In the genomic region with DNA sequence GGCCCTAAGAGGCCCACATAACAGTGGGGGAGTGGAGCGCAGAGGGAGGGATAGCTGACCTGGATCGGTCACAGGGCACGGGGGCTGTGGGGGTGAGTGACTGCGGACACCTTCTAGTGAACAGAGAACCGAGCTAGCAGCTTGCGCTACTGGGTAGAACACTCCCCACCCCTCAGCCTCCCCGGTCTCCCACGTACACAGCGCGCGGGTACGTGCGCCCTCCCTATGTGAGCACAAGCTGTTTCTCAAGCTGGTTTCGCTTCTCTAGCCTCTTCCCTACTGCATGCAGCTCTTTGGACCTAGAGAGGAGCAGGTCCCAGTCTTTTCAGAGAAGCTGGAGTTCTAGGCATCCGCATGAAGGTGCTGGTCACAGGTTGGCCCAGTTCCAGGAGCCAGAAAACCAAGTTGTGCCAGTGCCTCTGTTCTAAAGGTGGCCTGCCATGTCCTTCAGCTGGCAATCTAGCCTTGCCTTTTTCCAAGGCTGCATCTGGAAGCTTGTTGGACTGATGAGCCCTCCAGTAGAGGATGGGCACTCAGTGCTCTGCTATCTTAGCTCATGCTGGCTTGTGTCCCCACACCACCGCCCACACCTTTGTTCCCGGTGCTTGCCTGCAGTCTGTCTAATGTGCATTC, we compare ENCODE assay signal across 8 mouse cellular contexts. TPM values are rescaled to one million over a fixed set of nuclear protein-coding genes. Genes with fewer than 3 reads are reported as not detected.
DNase-seq lines count a peak whose midpoint lies in the region; ATAC-seq and TF ChIP-seq lines count a peak whose summit lies in the region.

No protein-coding gene starts in this region.

- DNase-seq in MEL (ENCODE audit: low read depth, low spot score): peak; percentile 82
- DNase-seq in cerebellum, postnatal 10 days: peak; percentile 87 to 90
- DNase-seq in frontal cortex, postnatal 25 days (ENCODE audit: low spot score in 2 of 2): peak; percentile 65 to 67
- DNase-seq in layer of hippocampus, postnatal 36 days: peak; percentile 88 to 90
- peak; percentile 75 for DNase-seq in lung, postnatal 10 days
- peak; percentile 69 for DNase-seq in ovary, postnatal 36 days (ENCODE audit: low spot score)
- DNase-seq in thymus, postnatal 4 days: peak; percentile 80

- H3K9me3 ChIP-seq in MEL (replicated peaks; ENCODE audit: insufficient read depth, low read length): no peaks in the 10 kb centered on the region
- H3K9me3 ChIP-seq in hindbrain, embryonic 15.5 days: no peaks in the 10 kb centered on the region

- peak overlapping the region; percentile 94 for H3K9ac ChIP-seq in MEL (ENCODE audit: control insufficient read depth, low read depth, low read length, poor library complexity, severe bottlenecking)
- H3K9ac ChIP-seq in hindbrain, embryonic 15.5 days: peak overlapping the region; percentile 84

- H3K4me1 ChIP-seq in MEL (ENCODE audit: control insufficient read depth in 1 of 2, insufficient read depth in 2 of 2, low read length in 2 of 2): peaks cover 6 to 35% of the 10 kb centered on the region in 2 experiments
- peaks cover 38% of the 10 kb centered on the region for H3K4me1 ChIP-seq in hindbrain, embryonic 15.5 days (replicated peaks)

- TF ChIP-seq RAD21 in MEL (IDR thresholded peaks at IDR 0.05; ENCODE audit: low read depth, low read length): no peak

- peak; percentile 68 for ATAC-seq in hindbrain, embryonic 15.5 days (ENCODE audit: low FRiP score, low read depth)

- H3K36me3 ChIP-seq in MEL (ENCODE audit: control insufficient read depth in 1 of 2, insufficient read depth in 2 of 2, low read length in 2 of 2): peaks cover 19 to 30% of the 10 kb centered on the region in 2 experiments
- H3K36me3 ChIP-seq in hindbrain, embryonic 15.5 days: peaks cover 25% of the 10 kb centered on the region

- TF ChIP-seq EP300 in MEL (IDR thresholded peaks at IDR 0.05; ENCODE audit: low read depth in 1 of 2, low read length in 2 of 2): no peak

- TF ChIP-seq POLR2A in MEL (IDR thresholded peaks at IDR 0.05; ENCODE audit: control insufficient read depth in 1 of 2, insufficient read depth in 1 of 2, low read depth in 1 of 2, low read length in 2 of 2, poor library complexity in 1 of 2): peak in 1 of 2 experiments; percentile 2; a peak in 1 of 4 replicates

- H3K27ac ChIP-seq in MEL (ENCODE audit: control insufficient read depth, low read depth, low read length): peak overlapping the region; percentile 80
- H3K27ac ChIP-seq in hindbrain, embryonic 15.5 days (replicated peaks): peak overlapping the region; percentile 99

- H3K4me3 ChIP-seq in MEL (ENCODE audit: control insufficient read depth in 1 of 2, insufficient read depth in 1 of 2, low read depth in 2 of 2, low read length in 2 of 2): peak overlapping the region; percentile 65 to 96
- peak overlapping the region; percentile 99 for H3K4me3 ChIP-seq in hindbrain, embryonic 15.5 days

- 1% methylated on average over 17 of the region's 17 CpGs for WGBS in hindbrain, embryonic 15.5 days

- no peaks in the 10 kb centered on the region for H3K27me3 ChIP-seq in MEL (ENCODE audit: control insufficient read depth in 1 of 2, insufficient read depth in 2 of 2, low read length in 2 of 2)
- no peaks in the 10 kb centered on the region for H3K27me3 ChIP-seq in hindbrain, embryonic 15.5 days

- peak overlapping the region; percentile 83 for H3K4me2 ChIP-seq in hindbrain, embryonic 15.5 days

- H3K79me2 ChIP-seq in MEL (ENCODE audit: control insufficient read depth, insufficient read depth, low read length, poor library complexity): peaks cover 36% of the 10 kb centered on the region

- TF ChIP-seq CTCF in MEL (IDR thresholded peaks at IDR 0.05 in 2 of 3, conservative IDR thresholded peaks at IDR 0.05 in 1 of 3; ENCODE audit: control insufficient read depth in 1 of 3, insufficient read depth in 1 of 3, low read depth in 2 of 3, low read length in 3 of 3, poor library complexity in 1 of 3, severe bottlenecking in 1 of 3): no peak

TF ChIP-seq in MEL, 35 proteins besides CTCF, POLR2A, EP300 and RAD21:
- no peak for TF ChIP-seq ZC3H11A (IDR thresholded peaks at IDR 0.05; ENCODE audit: low read depth, low read length)
- TF ChIP-seq HCFC1 (IDR thresholded peaks at IDR 0.05; ENCODE audit: low read depth, low read length): no peak
- no peak for TF ChIP-seq NRF1 (IDR thresholded peaks at IDR 0.05; ENCODE audit: insufficient read depth, low read depth, low read length, poor library complexity, severe bottlenecking)
- no peak for TF ChIP-seq MEF2A (IDR thresholded peaks at IDR 0.05; ENCODE audit: extremely low read depth, insufficient replicate concordance, low read depth, low read length, poor library complexity, severe bottlenecking)
- no peak for TF ChIP-seq GABPA (IDR thresholded peaks at IDR 0.05; ENCODE audit: low read depth, low read length)
- TF ChIP-seq BHLHE40 (IDR thresholded peaks at IDR 0.05; ENCODE audit: borderline replicate concordance, low read depth, low read length): no peak

RNA-seq across cellular contexts. Expression of a gene that starts 1.2 kb away (rescaled TPM):
- total RNA-seq in MEL (2012; rRNA removed): 1,032 and 1,220 TPM in 2 replicates
- polyA plus RNA-seq in MEL (2012; ENCODE audit: insufficient read depth in 1 of 2, insufficient read length in 2 of 2, low read depth in 1 of 2, low replicate concordance in 2 of 2, missing spikeins in 1 of 2): over 10,000 TPM in 1 of 2 experiments, 1,000 to 10,000 TPM in 1; 4,130 to 27,726 TPM
- polyA plus RNA-seq in hindbrain, embryonic 15.5 days (2015; fragmentation: Nextera tagmentation; extraction: Ambion mirVana): 1,555 and 1,567 TPM in 2 replicates
- 1,000 to 10,000 TPM; 1,811 to 1,865 TPM for total RNA-seq in layer of hippocampus, postnatal 36 days (2021)

RNA-seq across cellular contexts. Expression of a gene that starts 10.6 kb away (rescaled TPM):
- total RNA-seq in MEL (2012; rRNA removed): 65.8 and 81.7 TPM in 2 replicates
- 100 to 1,000 TPM in 1 of 2 experiments, not detected in 1; 111 TPM for polyA plus RNA-seq in MEL (2012; ENCODE audit: insufficient read depth in 1 of 2, insufficient read length in 2 of 2, low read depth in 1 of 2, low replicate concordance in 2 of 2, missing spikeins in 1 of 2)
- 89.9 and 90.4 TPM in 2 replicates for polyA plus RNA-seq in hindbrain, embryonic 15.5 days (2015; fragmentation: Nextera tagmentation; extraction: Ambion mirVana)
- total RNA-seq in layer of hippocampus, postnatal 36 days (2021): 10 to 100 TPM; 28.2 to 29.4 TPM

RNA-seq across cellular contexts. Expression of a gene that starts 18.7 kb away (rescaled TPM):
- total RNA-seq in MEL (2012; rRNA removed): 2.7 and 3.3 TPM in 2 replicates
- 1 to 10 TPM in 1 of 2 experiments, not detected in 1; 5.7 TPM for polyA plus RNA-seq in MEL (2012; ENCODE audit: insufficient read depth in 1 of 2, insufficient read length in 2 of 2, low read depth in 1 of 2, low replicate concordance in 2 of 2, missing spikeins in 1 of 2)
- 4.8 and 6.4 TPM in 2 replicates for polyA plus RNA-seq in hindbrain, embryonic 15.5 days (2015; fragmentation: Nextera tagmentation; extraction: Ambion mirVana)
- 1 to 10 TPM; 2.6 to 3.4 TPM for total RNA-seq in layer of hippocampus, postnatal 36 days (2021)

RNA-seq across cellular contexts. Expression of a gene that starts 24.8 kb away (rescaled TPM):
- total RNA-seq in MEL (2012; rRNA removed): 0.15 and 0.33 TPM in 2 replicates
- polyA plus RNA-seq in MEL (2012; ENCODE audit: insufficient read depth in 1 of 2, insufficient read length in 2 of 2, low read depth in 1 of 2, low replicate concordance in 2 of 2, missing spikeins in 1 of 2): 1 to 10 TPM in 1 of 2 experiments, not detected in 1; 1.1 TPM
- 27.4 and 31.9 TPM in 2 replicates for polyA plus RNA-seq in hindbrain, embryonic 15.5 days (2015; fragmentation: Nextera tagmentation; extraction: Ambion mirVana)
- total RNA-seq in layer of hippocampus, postnatal 36 days (2021): 100 to 1,000 TPM; 106 to 112 TPM

RNA-seq across cellular contexts. Expression of a gene that starts 25.2 kb away (rescaled TPM):
- 200 and 238 TPM in 2 replicates for total RNA-seq in MEL (2012; rRNA removed)
- polyA plus RNA-seq in MEL (2012; ENCODE audit: insufficient read depth in 1 of 2, insufficient read length in 2 of 2, low read depth in 1 of 2, low replicate concordance in 2 of 2, missing spikeins in 1 of 2): 100 to 1,000 TPM in 1 of 2 experiments, not detected in 1; 341 TPM
- 43.7 and 46.4 TPM in 2 replicates for polyA plus RNA-seq in hindbrain, embryonic 15.5 days (2015; fragmentation: Nextera tagmentation; extraction: Ambion mirVana)
- 10 to 100 TPM; 20.8 to 21.5 TPM for total RNA-seq in layer of hippocampus, postnatal 36 days (2021)

Comparison
In these comparisons a context has a peak if more than half of its experiments do, and no peak if none do; other contexts are left out.
1. Peak in every context shown above with its lines: DNase-seq, ATAC-seq, H3K4me3 ChIP-seq and H3K27ac ChIP-seq.